Mouse (Mus musculus) CH12.LX (cell line): ENCODE results near the gene Ccnjl. TPM values are rescaled to one million over a fixed set of nuclear protein-coding genes. Genes with fewer than 3 reads are reported as not detected.

ENCODE experiments used
- DNase-seq: peaks from one replicate; pipeline ENCODE4 v3.0.0-alpha.2; 2013; ENCODE audit errors: extremely low read depth
- H3K27ac ChIP-seq: 2 replicates; pipeline ENCODE4 v1.5.1; 2012; ENCODE audit warnings: low read depth, mild to moderate bottlenecking, control low read depth, moderate library complexity; ENCODE audit not compliant: insufficient read depth
- H3K27me3 ChIP-seq: replicated peaks from 2 replicates; pipeline ENCODE3; 2012; ENCODE audit warnings: inconsistent platforms
- H3K36me3 ChIP-seq, 2 experiments: replicated peaks in 1 of 2; 2 replicates each; pipeline versions ENCODE3 to v1.6.1; 2012; ENCODE audit warnings: inconsistent platforms in 1 of 2, low read length in 1 of 2, mild to moderate bottlenecking in 1 of 2, mixed read lengths in 1 of 2, moderate library complexity in 1 of 2; ENCODE audit not compliant: control insufficient read depth in 1 of 2, insufficient read depth in 1 of 2
- H3K4me1 ChIP-seq, 2 experiments: 2 replicates each; pipeline ENCODE4 v1.6.1; 2012; ENCODE audit warnings: inconsistent platforms in 1 of 2, moderate library complexity in 1 of 2; ENCODE audit not compliant: insufficient read depth in 2 of 2, control insufficient read depth in 1 of 2
- H3K4me2 ChIP-seq: 2 replicates; pipeline ENCODE4 v1.6.1; 2012; ENCODE audit warnings: low read depth, mild to moderate bottlenecking, control low read depth; ENCODE audit not compliant: poor library complexity, insufficient read depth, severe bottlenecking
- H3K4me3 ChIP-seq, 3 experiments: fragments of 150-350 bp in 1 of 3; sonication (generic) in 1 of 3; replicated peaks in 1 of 3; 2 replicates each; pipeline versions ENCODE3 to v1.5.1; 2011 to 2012; ENCODE audit warnings: low read depth in 2 of 3, low read length in 2 of 3, mild to moderate bottlenecking in 2 of 3, moderate library complexity in 2 of 3, control low read depth in 1 of 3, improper control_type of control experiment in 1 of 3, inconsistent platforms in 1 of 3, mixed read lengths in 1 of 3; ENCODE audit not compliant: poor library complexity in 1 of 3
- H3K79me2 ChIP-seq: replicated peaks from 2 replicates; pipeline ENCODE4 v1.6.1; 2012; ENCODE audit warnings: mild to moderate bottlenecking, moderate library complexity; ENCODE audit not compliant: control insufficient read depth, poor library complexity, insufficient read depth, severe bottlenecking; ENCODE audit errors: extremely low read depth
- H3K9ac ChIP-seq: 2 replicates; pipeline ENCODE4 v1.6.1; 2012; ENCODE audit warnings: low read depth, mild to moderate bottlenecking, control low read depth, moderate library complexity; ENCODE audit not compliant: insufficient read depth
- H3K9me3 ChIP-seq: replicated peaks from 2 replicates; pipeline ENCODE3; 2012; ENCODE audit warnings: low read length, inconsistent platforms, mixed read lengths
- BHLHE40 ChIP-seq: IDR thresholded peaks from 2 replicates; pipeline ENCODE4 v1.6.1; 2011; ENCODE audit warnings: mild to moderate bottlenecking, low read depth, low read length, improper control_type of control experiment
- CHD1 ChIP-seq: IDR thresholded peaks from 2 replicates; pipeline ENCODE4 v1.6.1; 2012; ENCODE audit warnings: low read depth, low read length, improper control_type of control experiment, inconsistent platforms
- EP300 ChIP-seq: IDR thresholded peaks from 2 replicates; pipeline ENCODE4 v1.6.1; 2011; ENCODE audit warnings: low read length, improper control_type of control experiment
- ETS1 ChIP-seq: conservative IDR thresholded peaks from 2 replicates; pipeline ENCODE4 v1.6.1; 2012; ENCODE audit warnings: low read depth, mild to moderate bottlenecking, inconsistent platforms, low read length, improper control_type of control experiment, moderate library complexity
- GABPA ChIP-seq: IDR thresholded peaks from 2 replicates; pipeline ENCODE4 v1.6.1; 2012; ENCODE audit warnings: low read depth, low read length, improper control_type of control experiment, inconsistent platforms; ENCODE audit not compliant: insufficient replicate concordance
- JUN ChIP-seq: IDR thresholded peaks from 2 replicates; pipeline ENCODE4 v1.6.1; 2011; ENCODE audit warnings: low read depth, mild to moderate bottlenecking, low read length, improper control_type of control experiment, moderate library complexity; ENCODE audit not compliant: insufficient read depth
- JUND ChIP-seq: conservative IDR thresholded peaks from 2 replicates; pipeline ENCODE4 v1.6.1; 2011; ENCODE audit warnings: low read depth, low read length, improper control_type of control experiment
- MAFK ChIP-seq: IDR thresholded peaks from 2 replicates; pipeline ENCODE4 v1.6.1; 2011; ENCODE audit warnings: low read length, improper control_type of control experiment; ENCODE audit not compliant: insufficient replicate concordance
- MEF2A ChIP-seq: IDR thresholded peaks from 2 replicates; pipeline ENCODE4 v1.6.1; 2014; ENCODE audit warnings: low read depth, mild to moderate bottlenecking, inconsistent platforms, low read length, improper control_type of control experiment, borderline replicate concordance
- NELFE ChIP-seq: IDR thresholded peaks from 2 replicates; pipeline ENCODE4 v1.6.1; 2011; ENCODE audit warnings: low read depth, low read length, improper control_type of control experiment
- NRF1 ChIP-seq: IDR thresholded peaks from 2 replicates; pipeline ENCODE4 v1.6.1; 2014; ENCODE audit warnings: low read depth, mild to moderate bottlenecking, inconsistent platforms, low read length, improper control_type of control experiment, moderate library complexity
- POLR2A ChIP-seq: IDR thresholded peaks from 2 replicates; pipeline ENCODE4 v1.6.1; 2011; ENCODE audit warnings: low read depth, mild to moderate bottlenecking, improper control_type of control experiment, low read length
- RCOR1 ChIP-seq: conservative IDR thresholded peaks from 2 replicates; pipeline ENCODE4 v1.6.1; 2012; ENCODE audit warnings: low read depth, mild to moderate bottlenecking, inconsistent platforms, low read length, improper control_type of control experiment
- TCF12 ChIP-seq: IDR thresholded peaks from 2 replicates; pipeline ENCODE4 v1.6.1; 2014; ENCODE audit warnings: low read depth, mild to moderate bottlenecking, inconsistent platforms, low read length, improper control_type of control experiment
- USF2 ChIP-seq: conservative IDR thresholded peaks from 2 replicates; pipeline ENCODE4 v1.6.1; 2011; ENCODE audit warnings: low read depth, low read length, improper control_type of control experiment
- ZKSCAN1 ChIP-seq: IDR thresholded peaks from 2 replicates; pipeline ENCODE4 v1.6.1; 2012; ENCODE audit warnings: low read depth, inconsistent platforms, low read length, improper control_type of control experiment, borderline replicate concordance
- dilution Hi-C: fragments of 300-500 bp; cut with MboI; formaldehyde crosslinking; loops from 2 replicates; pipeline ENCODE4 v1.14.3; 2020; ENCODE audit warnings: low sequenced_read_pairs; ENCODE audit not compliant: extremely low pct_unique_long_range_greater_than_20kb, extremely low pct_ligation_motif_present
- in situ Hi-C: fragments of 300-500 bp; cut with MboI; formaldehyde crosslinking; loops from 3 replicates; pipeline ENCODE4 v1.14.3; 2019; ENCODE audit warnings: low sequenced_read_pairs, low pct_ligation_motif_present, low pct_unique_long_range_greater_than_20kb, mixed read lengths
- polyA plus RNA-seq: library from polyadenylated mRNA; unstranded; fragments of >175 nt; gene quantifications from 2 replicates; pipeline ENCODE4 v1.2.1, GENCODE M21; 2012; ENCODE audit warnings: low read depth; ENCODE audit not compliant: insufficient read length
- total RNA-seq, 2 experiments: library from RNA; depleted of rRNA; stranded (reverse); fragments of 300-350 nt in 1 of 2; fragments of >200 nt in 1 of 2; gene quantifications; 2 replicates each; pipeline ENCODE4 v1.2.3; 2012 to 2014

Ccnjl gene
- total and polyA plus RNA-seq, 3 experiments = not detected

- H3K79me2 ChIP-seq = no peaks in the 10 kb centered on the region
- in situ Hi-C loops = no loop called here
- no peak overlapping the region for H3K9ac ChIP-seq
- peaks cover 2% of the 10 kb centered on the region for H3K9me3 ChIP-seq
- H3K4me2 ChIP-seq = no peak overlapping the region
- no peak overlapping the region for H3K27ac ChIP-seq
- no peaks in the 10 kb centered on the region for H3K27me3 ChIP-seq
- H3K4me3 ChIP-seq = no peak overlapping the region
- dilution Hi-C loops = no loop called here
- peaks cover 0 to 19% of the 10 kb centered on the region in 2 experiments; a peak in 2 of 4 replicates for H3K4me1 ChIP-seq
- DNase-seq = no peak
- TF ChIP-seq MAFK (no peak), TCF12 (no peak), NELFE (no peak), EP300 (no peak), JUND (no peak), USF2 (no peak), JUN (no peak), POLR2A (no peak), BHLHE40 (no peak), ZKSCAN1 (no peak), GABPA (no peak), RCOR1 (no peak), CHD1 (no peak), MEF2A (no peak)
- H3K36me3 ChIP-seq = no peaks in the 10 kb centered on the region
These were observed 89.3 kb downstream of the Ccnjl start for GRCm38 (mm10) chr11:43617924-43618323.

- peaks cover 0 to 15% of the 10 kb centered on the region in 2 experiments; a peak in 2 of 4 replicates for H3K4me1 ChIP-seq
- H3K27me3 ChIP-seq = no peaks in the 10 kb centered on the region
- no peak overlapping the region for H3K4me2 ChIP-seq
- DNase-seq = no peak
- H3K4me3 ChIP-seq = no peak overlapping the region
- H3K9ac ChIP-seq = no peak overlapping the region
- no peak for TF ChIP-seq NRF1
- TF ChIP-seq ETS1 = no peak
- no peak for TF ChIP-seq POLR2A
- no peak for TF ChIP-seq EP300
- dilution Hi-C loops (no loop called here), in situ Hi-C loops (no loop called here)
- no peak overlapping the region for H3K27ac ChIP-seq
- H3K79me2 ChIP-seq = no peaks in the 10 kb centered on the region
- no peaks in the 10 kb centered on the region for H3K36me3 ChIP-seq
- peaks cover 2% of the 10 kb centered on the region for H3K9me3 ChIP-seq
These were observed 89.8 kb downstream of the Ccnjl start for GRCm38 (mm10) chr11:43618403-43618802.
